Mouse (Mus musculus): ENCODE measurements around the gene Bpifb1. TPM values are rescaled to one million over a fixed set of nuclear protein-coding genes. Genes with fewer than 3 reads are reported as not detected.

Bpifb1 gene
- total RNA-seq (2021): under 1 TPM in 1 of 2 experiments, not detected in 1; 0.14 TPM
- 65.7 TPM in 1 of 2 replicates, not detected in the other for polyA plus RNA-seq (2012; rRNA removed)
- long read RNA-seq: 0 reads

GRCm38 (mm10) chr2:154190546-154191258 lies at the start of gene Bpifb1:
TSS of gene Bpifb1 (plus strand) at chr2:154190818.
- TF ChIP-seq EP300 (IDR thresholded peaks at IDR 0.05; ENCODE audit: insufficient read depth, low read depth, low read length): no peak
- TF ChIP-seq POLR2A (IDR thresholded peaks at IDR 0.05; ENCODE audit: insufficient read depth, low read depth, low read length): no peak
- peak; percentile 19; the same call in 1 of the 2 replicates for TF ChIP-seq CTCF (IDR thresholded peaks at IDR 0.05)
- Histone ChIP-seq H3K9ac (ENCODE audit: low read depth, low read length) (no peak within 1 kb of the TSS), H3K27ac (no peak within 1 kb of the TSS), H3K27me3 (ENCODE audit: control insufficient read depth, insufficient read depth, low read length) (no peaks in the 10 kb centered on the region), H3K36me3 (ENCODE audit: control insufficient read depth, insufficient read depth, low read length) (no peaks in the 10 kb centered on the region), H3K4me3 (no peak within 1 kb of the TSS), H3K79me2 (replicated peaks; ENCODE audit: control insufficient read depth, insufficient read depth, low read length) (no peaks in the 10 kb centered on the region), H3K4me1 (ENCODE audit: control insufficient read depth, insufficient read depth, low read length) (peaks cover 2% of the 10 kb centered on the region; the same call in 1 of the 2 replicates)
- DNase-seq: no peak
- 83% methylated on average over 11 of the region's 11 CpGs for WGBS
- intact Hi-C loops (cut with DNase I): no loop called here

GRCm38 (mm10) chr2:154142580-154142979 lies 48.0 kb upstream of the Bpifb1 start, which contains the start of gene Bpifa1:
TSS of gene Bpifa1 (plus strand) at chr2:154142880.
- no peaks in the 10 kb centered on the region for H3K4me1 ChIP-seq (ENCODE audit: control insufficient read depth, insufficient read depth, low read length)
- intact Hi-C loops (cut with DNase I): no loop called here
- no peaks in the 10 kb centered on the region for H3K79me2 ChIP-seq (replicated peaks; ENCODE audit: control insufficient read depth, insufficient read depth, low read length)
- H3K27me3 ChIP-seq (ENCODE audit: control insufficient read depth, insufficient read depth, low read length): no peaks in the 10 kb centered on the region
- no peaks in the 10 kb centered on the region for H3K36me3 ChIP-seq (ENCODE audit: control insufficient read depth, insufficient read depth, low read length)
- H3K27ac ChIP-seq: no peak within 1 kb of the TSS
- 77% methylated on average over 4 of the region's 4 CpGs for WGBS
- no peak within 1 kb of the TSS for H3K4me3 ChIP-seq
- no peak within 1 kb of the TSS for H3K9ac ChIP-seq (ENCODE audit: low read depth, low read length)
- no peak for TF ChIP-seq POLR2A (IDR thresholded peaks at IDR 0.05; ENCODE audit: insufficient read depth, low read depth, low read length)
- no peak for TF ChIP-seq CTCF (IDR thresholded peaks at IDR 0.05)
- TF ChIP-seq EP300 (IDR thresholded peaks at IDR 0.05; ENCODE audit: insufficient read depth, low read depth, low read length): no peak
- no peak for DNase-seq

GRCm38 (mm10) chr2:154143735-154144134 lies 46.9 kb upstream of the Bpifb1 start:
- intact Hi-C loops (cut with DNase I): no loop called here
- WGBS: 60% methylated on average over 3 of the region's 3 CpGs

GRCm38 (mm10) chr2:154147496-154147895 lies 43.1 kb upstream of the Bpifb1 start:
- 72% methylated on average over 4 of the region's 4 CpGs for WGBS
- H3K27me3 ChIP-seq (ENCODE audit: control insufficient read depth, insufficient read depth, low read length): no peaks in the 10 kb centered on the region

More at GRCm38 (mm10) chr2:154143735-154144134, 46.9 kb upstream of the Bpifb1 start:
- H3K36me3 ChIP-seq (ENCODE audit: control insufficient read depth, insufficient read depth, low read length): no peaks in the 10 kb centered on the region
- H3K27ac ChIP-seq: no peak overlapping the region
- no peak for TF ChIP-seq CTCF (IDR thresholded peaks at IDR 0.05)
- no peak for TF ChIP-seq EP300 (IDR thresholded peaks at IDR 0.05; ENCODE audit: insufficient read depth, low read depth, low read length)
- H3K4me1 ChIP-seq (ENCODE audit: control insufficient read depth, insufficient read depth, low read length): no peaks in the 10 kb centered on the region
- H3K9ac ChIP-seq (ENCODE audit: low read depth, low read length): no peak overlapping the region
- DNase-seq: no peak
- no peaks in the 10 kb centered on the region for H3K79me2 ChIP-seq (replicated peaks; ENCODE audit: control insufficient read depth, insufficient read depth, low read length)
- no peaks in the 10 kb centered on the region for H3K27me3 ChIP-seq (ENCODE audit: control insufficient read depth, insufficient read depth, low read length)
- no peak overlapping the region for H3K4me3 ChIP-seq

GRCm38 (mm10) chr2:154158433-154158832 lies 32.2 kb upstream of the Bpifb1 start:
- Histone ChIP-seq H3K27me3 (ENCODE audit: control insufficient read depth, insufficient read depth, low read length) (no peaks in the 10 kb centered on the region), H3K9ac (ENCODE audit: low read depth, low read length) (no peak overlapping the region), H3K36me3 (ENCODE audit: control insufficient read depth, insufficient read depth, low read length) (no peaks in the 10 kb centered on the region), H3K4me1 (ENCODE audit: control insufficient read depth, insufficient read depth, low read length) (no peaks in the 10 kb centered on the region), H3K79me2 (replicated peaks; ENCODE audit: control insufficient read depth, insufficient read depth, low read length) (no peaks in the 10 kb centered on the region), H3K4me3 (no peak overlapping the region), H3K27ac (no peak overlapping the region)
- intact Hi-C loops (cut with DNase I): loop anchor here (2.0 to 5.0 kb wide), 2 partner anchors 112 to 156 kb away; no protein-coding TSS in a partner anchor
- 29% methylated on average over 3 of the region's 3 CpGs for WGBS
- DNase-seq: peak in 1 of 2 experiments; percentile 36
- TF ChIP-seq EP300 (IDR thresholded peaks at IDR 0.05; ENCODE audit: insufficient read depth, low read depth, low read length): no peak
- TF ChIP-seq CTCF (IDR thresholded peaks at IDR 0.05): peak; percentile 69

More at GRCm38 (mm10) chr2:154147496-154147895, 43.1 kb upstream of the Bpifb1 start:
- no peak for DNase-seq
- Histone ChIP-seq H3K27ac (no peak overlapping the region), H3K9ac (ENCODE audit: low read depth, low read length) (no peak overlapping the region), H3K4me1 (ENCODE audit: control insufficient read depth, insufficient read depth, low read length) (no peaks in the 10 kb centered on the region), H3K79me2 (replicated peaks; ENCODE audit: control insufficient read depth, insufficient read depth, low read length) (no peaks in the 10 kb centered on the region), H3K36me3 (ENCODE audit: control insufficient read depth, insufficient read depth, low read length) (no peaks in the 10 kb centered on the region), H3K4me3 (no peak overlapping the region)
- intact Hi-C loops (cut with DNase I): no loop called here
- TF ChIP-seq EP300 (IDR thresholded peaks at IDR 0.05; ENCODE audit: insufficient read depth, low read depth, low read length): no peak
- TF ChIP-seq POLR2A (IDR thresholded peaks at IDR 0.05; ENCODE audit: insufficient read depth, low read depth, low read length): no peak
- no peak for TF ChIP-seq CTCF (IDR thresholded peaks at IDR 0.05)

GRCm38 (mm10) chr2:154162307-154162706 lies 28.3 kb upstream of the Bpifb1 start, which contains the start of gene Bpifa5:
TSS of gene Bpifa5 (plus strand) at chr2:154162607.
- H3K27me3 ChIP-seq (ENCODE audit: control insufficient read depth, insufficient read depth, low read length): no peaks in the 10 kb centered on the region

More at GRCm38 (mm10) chr2:154162307-154162706, 28.3 kb upstream of the Bpifb1 start, which contains the start of gene Bpifa5:
- Histone ChIP-seq H3K36me3 (ENCODE audit: control insufficient read depth, insufficient read depth, low read length) (no peaks in the 10 kb centered on the region), H3K9ac (ENCODE audit: low read depth, low read length) (no peak within 1 kb of the TSS), H3K27ac (no peak within 1 kb of the TSS), H3K4me3 (no peak within 1 kb of the TSS), H3K4me1 (ENCODE audit: control insufficient read depth, insufficient read depth, low read length) (no peaks in the 10 kb centered on the region), H3K79me2 (replicated peaks; ENCODE audit: control insufficient read depth, insufficient read depth, low read length) (no peaks in the 10 kb centered on the region)
- no peak for TF ChIP-seq CTCF (IDR thresholded peaks at IDR 0.05)
- TF ChIP-seq POLR2A (IDR thresholded peaks at IDR 0.05; ENCODE audit: insufficient read depth, low read depth, low read length): no peak
- no peak for TF ChIP-seq EP300 (IDR thresholded peaks at IDR 0.05; ENCODE audit: insufficient read depth, low read depth, low read length)
- no peak for DNase-seq
- WGBS: 67% methylated on average over 8 of the region's 8 CpGs
- intact Hi-C loops (cut with DNase I): no loop called here
